In genomic region chr2:103601126-103601525, GRCm38 (mm10) we compare ENCODE assay signal across 16 mouse cellular contexts. TPM values are rescaled to one million over a fixed set of nuclear protein-coding genes. Genes with fewer than 3 reads are reported as not detected.
DNase-seq lines count a peak whose midpoint lies in the region; ATAC-seq and TF ChIP-seq lines count a peak whose summit lies in the region.
"Had no signal": no experiment of that assay in that cellular context is flagged by ENCODE, and none has a peak within 500 bp of the region (broad histone marks: within the 10 kb centered on the region; RNA-seq: fewer than 3 reads in every experiment).

No protein-coding gene starts in this region.

- H3K9ac ChIP-seq in heart, embryonic 15.5 days = no peak overlapping the region
- no peak overlapping the region for H3K9ac ChIP-seq in liver, embryonic 13.5 days
- H3K9ac ChIP-seq in embryonic facial prominence, embryonic 14.5 days (ENCODE audit: low read depth, low read length) = no peak overlapping the region
- no peak overlapping the region for H3K9ac ChIP-seq in liver, postnatal 0 days (replicated peaks)
- H3K9ac ChIP-seq: hindbrain, embryonic 15.5 days; neural tube, embryonic 15.5 days had no signal

- intact Hi-C loops in heart, postnatal 25 days (cut with DNase I) = loop anchor here (5.0 kb wide), 1 partner anchor 34 kb away; the partner anchor contains the start of gene Abtb2

- H3K9me3 ChIP-seq in heart, embryonic 15.5 days (replicated peaks) = no peaks in the 10 kb centered on the region
- no peaks in the 10 kb centered on the region for H3K9me3 ChIP-seq in liver, embryonic 13.5 days (replicated peaks)
- H3K9me3 ChIP-seq in embryonic facial prominence, embryonic 14.5 days (ENCODE audit: control insufficient read depth, low read length) = no peaks in the 10 kb centered on the region
- no peaks in the 10 kb centered on the region for H3K9me3 ChIP-seq in liver, postnatal 0 days (ENCODE audit: low read length)
- H3K9me3 ChIP-seq: hindbrain, embryonic 15.5 days; neural tube, embryonic 15.5 days had no signal

- no peaks in the 10 kb centered on the region for H3K27me3 ChIP-seq in heart, embryonic 15.5 days
- no peaks in the 10 kb centered on the region for H3K27me3 ChIP-seq in liver, embryonic 13.5 days
- H3K27me3 ChIP-seq in embryonic facial prominence, embryonic 14.5 days (replicated peaks; ENCODE audit: control insufficient read depth, insufficient read depth, low read length) = no peaks in the 10 kb centered on the region
- H3K27me3 ChIP-seq in liver, postnatal 0 days (ENCODE audit: insufficient read depth, low read length) = no peaks in the 10 kb centered on the region
- H3K27me3 ChIP-seq: hindbrain, embryonic 15.5 days; neural tube, embryonic 15.5 days had no signal

- no peak for ATAC-seq in heart, embryonic 15.5 days (replicated peaks; ENCODE audit: insufficient number of reproducible peaks, insufficient read depth, low FRiP score, low read depth)
- peak; percentile 15; the same call in 1 of the 2 replicates for ATAC-seq in liver, embryonic 13.5 days (ENCODE audit: low read depth)
- ATAC-seq in embryonic facial prominence, embryonic 14.5 days (ENCODE audit: low read depth) = no peak
- peak; percentile 78 for ATAC-seq in liver, postnatal 0 days
- ATAC-seq: intestine, postnatal 0 days had no signal

- TF ChIP-seq EP300 in liver, postnatal 0 days (IDR thresholded peaks at IDR 0.05; ENCODE audit: low read depth) = 0 out of 2 replicates have a peak, but pooled peaks have one; percentile 14

- H3K4me3 ChIP-seq in heart, embryonic 15.5 days = no peak overlapping the region
- H3K4me3 ChIP-seq in liver, embryonic 13.5 days (replicated peaks) = no peak overlapping the region
- no peak overlapping the region for H3K4me3 ChIP-seq in embryonic facial prominence, embryonic 14.5 days (ENCODE audit: low read depth, low read length)
- H3K4me3 ChIP-seq in liver, postnatal 0 days (ENCODE audit: low read depth, low read length) = no peak overlapping the region
- H3K4me3 ChIP-seq: hindbrain, embryonic 15.5 days; neural tube, embryonic 15.5 days had no signal

- H3K27ac ChIP-seq in heart, embryonic 15.5 days = peak overlapping the region; percentile 81
- H3K27ac ChIP-seq in liver, embryonic 13.5 days = no peak overlapping the region
- H3K27ac ChIP-seq in embryonic facial prominence, embryonic 14.5 days (replicated peaks; ENCODE audit: low read depth, low read length) = peak overlapping the region; percentile 47; the same call in 1 of the 2 replicates
- peak overlapping the region; percentile 44 for H3K27ac ChIP-seq in liver, postnatal 0 days (ENCODE audit: low read depth)
- H3K27ac ChIP-seq: macrophage; stomach, postnatal 0 days had no signal

- peaks cover 87% of the 10 kb centered on the region for H3K4me1 ChIP-seq in heart, embryonic 15.5 days (replicated peaks)
- peaks cover 82% of the 10 kb centered on the region for H3K4me1 ChIP-seq in liver, embryonic 13.5 days (replicated peaks)
- peaks cover 54% of the 10 kb centered on the region for H3K4me1 ChIP-seq in embryonic facial prominence, embryonic 14.5 days (ENCODE audit: control insufficient read depth, insufficient read depth, low read length)
- peaks cover 44% of the 10 kb centered on the region for H3K4me1 ChIP-seq in liver, postnatal 0 days (ENCODE audit: insufficient read depth)

- DNase-seq in heart, postnatal 25 days (ENCODE audit: low spot score) = no peak
- DNase-seq in liver, embryonic 13.5 days = no peak
- DNase-seq in liver = no peak
- no peak for DNase-seq in embryonic facial prominence, embryonic 14.5 days (ENCODE audit: low spot score)
- DNase-seq in liver, postnatal 0 days = no peak
- no peak for DNase-seq in frontal cortex, postnatal 10 days (ENCODE audit: low spot score in 2 of 2)
- DNase-seq: adrenal gland, postnatal 25 days; cerebellum, adult 18-20 months; lung, adult 2 months had no signal

- 40% methylated on average over 1 of the region's 1 CpGs for WGBS in heart, embryonic 15.5 days
- WGBS in liver, embryonic 13.5 days (ENCODE audit: insufficient replicate concordance) = 39% methylated on average over 1 of the region's 1 CpGs
- 43% methylated on average over 1 of the region's 1 CpGs for WGBS in embryonic facial prominence, embryonic 14.5 days
- WGBS in liver, postnatal 0 days (ENCODE audit: insufficient replicate concordance) = 56% methylated on average over 1 of the region's 1 CpGs

- no peak for TF ChIP-seq CTCF in liver, postnatal 0 days (IDR thresholded peaks at IDR 0.05; ENCODE audit: low read depth)

- H3K36me3 ChIP-seq in heart, embryonic 15.5 days = no peaks in the 10 kb centered on the region
- no peaks in the 10 kb centered on the region for H3K36me3 ChIP-seq in liver, embryonic 13.5 days
- H3K36me3 ChIP-seq in embryonic facial prominence, embryonic 14.5 days (ENCODE audit: control insufficient read depth, insufficient read depth, low read length) = no peaks in the 10 kb centered on the region
- no peaks in the 10 kb centered on the region for H3K36me3 ChIP-seq in liver, postnatal 0 days (replicated peaks; ENCODE audit: insufficient read depth, low read length)
- H3K36me3 ChIP-seq: hindbrain, embryonic 15.5 days; neural tube, embryonic 15.5 days had no signal

- H3K4me2 ChIP-seq in heart, embryonic 15.5 days = peak overlapping the region; percentile 50; the same call in 1 of the 2 replicates
- H3K4me2 ChIP-seq in liver, embryonic 13.5 days = no peak overlapping the region
- no peak overlapping the region for H3K4me2 ChIP-seq in embryonic facial prominence, embryonic 14.5 days (ENCODE audit: low read depth, low read length)
- peak overlapping the region; percentile 39; the same call in 1 of the 2 replicates for H3K4me2 ChIP-seq in liver, postnatal 0 days (ENCODE audit: low read depth, low read length)
- H3K4me2 ChIP-seq: hindbrain, embryonic 15.5 days; midbrain, embryonic 11.5 days; neural tube, embryonic 15.5 days had no signal

RNA-seq across cellular contexts. Expression of gene Abtb2, which starts 35.0 kb away (rescaled TPM):
- 20.2 and 21.4 TPM in 2 replicates for polyA plus RNA-seq in heart, embryonic 15.5 days (2015; fragmentation: Nextera tagmentation; extraction: Ambion mirVana)
- total RNA-seq in heart, postnatal 25 days (2021) = 10 to 100 TPM; 23.2 to 26.2 TPM
- 1.9 and 2.6 TPM in 2 replicates for polyA plus RNA-seq in liver, embryonic 13.5 days (2015; fragmentation: Nextera tagmentation; extraction: Ambion mirVana)
- 14.2 and 14.5 TPM in 2 replicates for polyA plus RNA-seq in embryonic facial prominence, embryonic 14.5 days (2014; fragmentation: Nextera tagmentation; extraction: Ambion mirVana)
- polyA plus RNA-seq in liver, postnatal 0 days (2015; fragmentation: Nextera tagmentation; extraction: Ambion mirVana) = 1.8 and 2.1 TPM in 2 replicates

Comparison
In these comparisons a context has a peak if more than half of its experiments do, and no peak if none do; other contexts are left out.
1. H3K4me2 ChIP-seq: peak in heart, embryonic 15.5 days (single experiment) and liver, postnatal 0 days (single experiment); none in liver, embryonic 13.5 days (single experiment) and embryonic facial prominence, embryonic 14.5 days (single experiment).
2. ATAC-seq: peak in liver, embryonic 13.5 days (single experiment) and liver, postnatal 0 days (single experiment); none in heart, embryonic 15.5 days (single experiment) and embryonic facial prominence, embryonic 14.5 days (single experiment).